Mouse (Mus musculus) left cerebral cortex, postnatal 36 days (tissue): ENCODE measurements at regions not wholly inside any gene's neighbourhood (a gene's known extent, or its start where the extent isn't known, plus 50 kb on each side); places are given as distances from the start of the nearest gene placed in this dataset.

ENCODE experiments used
- DNase-seq, 2 experiments: peaks; one replicate each; pipeline ENCODE4 v3.0.0; 2021 to 2022; ENCODE audit warnings: low spot score in 2 of 2, mixed read lengths in 1 of 2
- intact Hi-C: fragments of 180-260 bp; cut with DNase I; formaldehyde crosslinking; loops from one replicate; pipeline ENCODE4 v1.15.1; 2025

DNA sequence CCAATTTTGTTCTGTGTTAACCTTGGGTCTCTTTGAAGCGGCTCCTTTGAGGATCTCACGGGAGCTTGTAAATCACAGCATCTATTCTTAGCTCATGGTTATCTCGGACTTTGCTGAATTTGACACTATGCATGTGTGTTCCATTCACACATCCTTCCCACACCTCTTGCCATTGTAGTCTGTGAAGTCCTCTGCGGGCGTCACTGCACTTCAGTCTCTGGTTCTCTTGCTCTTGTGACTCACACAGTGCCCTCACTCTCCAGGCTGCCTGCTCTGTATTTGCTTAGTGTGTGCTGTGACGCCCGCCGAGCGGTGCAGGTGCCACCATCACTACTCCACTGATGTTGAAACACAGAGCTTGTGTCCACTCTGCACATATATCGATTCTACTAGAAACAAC lies 1271.2 kb downstream of the Synb start:
- intact Hi-C loops, result no loop called here
- DNase-seq, result no peak

DNA sequence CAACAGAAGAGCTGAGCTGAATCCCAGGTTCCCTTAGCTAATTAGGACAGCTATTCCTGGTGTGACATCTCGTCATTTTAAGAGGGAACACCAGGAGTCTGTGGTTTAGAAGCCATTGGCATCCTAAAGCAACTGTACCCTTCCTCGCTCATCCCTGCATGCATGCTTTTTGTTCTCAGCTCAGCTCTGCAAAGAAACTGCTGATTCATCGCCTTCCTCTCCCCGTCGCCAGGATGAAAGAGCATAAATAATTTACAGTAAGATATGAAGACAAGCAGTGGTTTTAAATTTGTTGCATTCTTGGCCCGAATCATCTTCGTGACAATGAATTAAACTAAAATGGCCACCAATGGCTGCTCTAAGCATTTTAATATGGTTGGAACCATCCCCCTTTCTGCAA lies 1272.9 kb downstream of the Synb start:
- no peak for DNase-seq
- intact Hi-C loops, result no loop called here

DNA sequence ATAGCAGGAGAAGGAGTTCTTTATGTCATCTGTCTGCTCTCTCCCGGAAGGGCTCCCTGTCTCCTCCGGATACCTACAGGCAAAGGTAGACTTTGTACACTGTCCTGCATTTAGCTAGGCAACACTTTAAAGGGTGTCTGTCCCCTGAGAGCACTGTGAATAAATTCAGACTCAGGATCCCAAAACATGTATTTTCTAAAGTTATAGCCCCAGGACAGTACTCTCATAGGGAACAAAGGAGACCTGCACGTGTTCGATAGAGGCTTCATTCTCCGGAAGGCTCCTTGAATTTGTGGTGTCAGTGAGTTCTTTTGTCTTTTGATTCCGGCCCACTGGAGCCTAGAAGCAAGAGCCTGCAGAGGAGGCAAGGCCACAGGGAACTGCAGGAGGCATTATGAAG lies 1273.3 kb downstream of the Synb start:
- intact Hi-C loops, result no loop called here
- no peak for DNase-seq

DNA sequence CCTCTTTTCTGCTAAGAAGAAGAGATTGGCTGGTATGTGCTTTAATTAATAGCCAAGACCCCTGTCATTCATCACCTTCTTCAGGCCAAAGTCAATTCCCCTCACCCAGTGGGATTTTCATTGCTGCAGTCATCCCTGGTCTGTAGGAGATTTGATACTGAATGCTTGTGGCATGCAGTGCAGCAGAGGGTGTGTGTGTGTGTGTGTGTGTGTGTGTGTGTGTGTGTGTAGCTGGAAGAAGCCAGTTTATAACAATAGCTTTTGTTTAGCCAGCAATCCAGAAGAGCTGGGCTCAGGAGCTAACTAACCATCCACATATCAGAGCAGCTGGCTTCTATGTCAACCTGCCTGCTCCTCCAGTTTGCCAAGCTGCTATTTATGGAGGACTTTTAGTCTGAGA lies 1275.4 kb downstream of the Synb start:
- no peak for DNase-seq

DNA sequence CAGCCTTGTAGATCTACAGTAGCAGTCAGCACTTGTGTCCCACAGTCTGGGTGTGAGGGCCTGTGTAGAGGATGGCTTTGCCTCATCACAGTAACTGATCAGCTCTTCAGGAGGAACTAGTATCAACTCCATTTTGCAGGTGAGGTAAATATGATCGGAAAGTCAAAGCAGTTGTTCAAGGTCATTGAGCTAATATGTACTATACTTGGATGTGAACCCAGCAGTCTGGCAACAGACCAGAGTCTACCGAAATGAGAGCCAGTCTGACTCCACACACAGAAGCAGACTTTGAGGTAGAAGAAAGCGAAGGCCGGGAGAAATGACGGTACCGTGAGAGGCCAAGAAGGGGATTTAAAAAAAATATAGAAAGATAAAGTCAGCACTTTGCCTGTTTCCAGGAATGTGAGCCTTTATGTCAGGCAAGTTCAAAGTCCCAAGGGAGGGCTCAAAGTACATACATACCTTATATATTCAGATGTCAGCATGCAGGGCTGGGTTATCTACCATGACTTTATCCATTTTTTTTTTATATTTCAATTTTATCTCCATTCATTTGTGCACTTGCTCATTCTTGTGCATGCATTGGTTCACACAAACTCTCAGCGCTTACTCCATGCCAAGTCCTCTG lies 1297.2 kb downstream of the Synb start:
- intact Hi-C loops, result loop anchor here (10.0 kb wide), 1 partner anchor 698 kb away; no protein-coding TSS in a partner anchor
- no peak for DNase-seq

More for the DNA sequence above, 1275.4 kb downstream of the Synb start:
- intact Hi-C loops, result no loop called here

DNA sequence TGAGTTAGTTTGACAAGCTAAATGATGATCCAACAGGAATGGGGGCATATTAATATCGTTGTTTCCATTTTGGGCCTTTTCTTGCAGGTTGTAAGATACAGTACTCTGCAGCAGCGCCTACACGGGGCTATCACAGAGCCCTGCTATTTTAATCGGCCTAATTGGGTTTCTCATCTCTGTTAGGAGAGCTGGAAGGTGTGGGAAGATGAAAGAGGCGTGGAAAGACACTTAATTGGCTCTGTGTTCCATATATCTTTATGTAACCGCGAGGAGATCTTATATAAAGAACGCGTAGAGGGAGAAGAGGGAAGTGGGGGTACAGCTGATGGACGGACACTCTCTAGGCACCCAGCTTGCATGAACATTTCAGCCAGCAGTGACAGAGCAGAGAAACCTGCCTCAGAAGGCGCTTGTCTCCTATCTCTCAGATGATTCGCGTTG lies 1300.5 kb downstream of the Synb start:
- DNase-seq, result peak; percentile 56 to 60

DNA sequence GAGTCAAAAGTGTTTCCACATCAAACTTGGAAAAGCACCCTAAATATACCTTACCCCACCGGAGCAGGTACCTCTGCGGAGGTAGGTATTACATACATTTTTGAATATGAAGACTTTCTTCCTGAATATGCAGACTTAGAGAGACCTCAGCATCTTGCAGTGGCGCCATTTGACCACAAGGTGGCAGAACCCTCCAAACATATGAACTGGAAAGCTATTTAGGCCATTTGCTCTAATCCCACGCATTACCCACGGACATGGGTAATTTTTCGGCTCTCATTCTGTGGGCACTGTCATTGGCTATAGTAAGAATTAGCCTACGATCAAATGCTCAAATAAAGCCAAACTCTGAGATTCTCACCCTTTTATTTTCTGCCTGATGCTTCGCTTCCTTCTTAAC lies 1301.0 kb downstream of the Synb start:
- intact Hi-C loops, result loop anchor here (5.0 to 10.0 kb wide), 5 partner anchors 49 to 702 kb away; no protein-coding TSS in a partner anchor
- DNase-seq, result peak; percentile 69 to 78

More for the DNA sequence above, 1300.5 kb downstream of the Synb start:
- intact Hi-C loops, result loop anchor here (5.0 to 10.0 kb wide), 5 partner anchors 49 to 701 kb away; no protein-coding TSS in a partner anchor

DNA sequence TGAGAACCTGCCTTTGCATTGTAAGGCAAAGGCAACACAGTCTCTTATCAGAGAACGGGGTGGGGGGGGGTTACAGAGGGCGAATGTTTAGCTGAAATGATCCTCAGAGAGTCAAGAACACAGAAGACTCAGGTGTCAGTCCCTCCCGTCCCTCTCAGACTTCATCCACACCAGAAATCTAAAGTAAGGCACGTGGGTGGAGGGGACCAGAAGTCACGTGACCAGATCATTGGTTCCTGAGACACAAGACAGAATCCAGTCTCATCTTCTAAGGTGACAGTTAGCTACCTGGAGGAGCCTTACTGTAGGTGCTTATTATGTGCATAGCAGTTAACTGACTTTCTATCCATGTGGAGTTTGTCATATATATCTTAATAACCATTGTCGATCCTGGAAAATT lies 1302.0 kb downstream of the Synb start:
- no peak for DNase-seq
- intact Hi-C loops, result loop anchor here (5.0 to 10.0 kb wide), 5 partner anchors 50 to 703 kb away; no protein-coding TSS in a partner anchor

DNA sequence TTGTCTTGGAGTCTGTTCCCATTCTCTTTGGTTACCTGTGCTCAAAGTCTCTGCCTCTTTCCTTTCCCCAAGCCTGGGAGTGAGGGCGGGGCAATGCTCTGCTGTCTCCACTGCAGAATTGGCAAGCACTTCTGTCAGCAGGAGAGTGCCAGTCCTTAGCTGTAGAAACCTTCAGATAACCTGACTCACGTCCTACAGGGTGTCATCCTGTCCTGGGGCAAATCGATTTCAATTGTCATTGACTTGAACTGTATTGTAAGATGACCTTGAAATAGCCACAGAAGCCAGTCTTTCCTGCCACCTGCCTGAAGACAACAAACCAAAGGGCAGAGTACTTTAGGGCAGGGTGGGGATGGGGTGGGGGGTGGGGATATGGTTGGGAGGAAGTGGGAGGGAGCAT lies 1303.8 kb downstream of the Synb start:
- DNase-seq, result no peak

More for the DNA sequence above, 1303.8 kb downstream of the Synb start:
- intact Hi-C loops, result loop anchor here (5.0 to 10.0 kb wide), 5 partner anchors 52 to 705 kb away; no protein-coding TSS in a partner anchor
